11 mouse cellular contexts compared by ENCODE assay signal in genomic region chr2:125684559-125685440, GRCm38 (mm10). TPM values are rescaled to one million over a fixed set of nuclear protein-coding genes. Genes with fewer than 3 reads are reported as not detected.
DNase-seq lines count a peak whose midpoint lies in the region; ATAC-seq and TF ChIP-seq lines count a peak whose summit lies in the region.
"Had no signal": no experiment of that assay in that cellular context is flagged by ENCODE, and none has a peak within 500 bp of the region (broad histone marks: within the 10 kb centered on the region; RNA-seq: fewer than 3 reads in every experiment).

No protein-coding gene starts in this region.

- no peaks in the 10 kb centered on the region for H3K36me3 ChIP-seq in heart, embryonic 13.5 days
- no peaks in the 10 kb centered on the region for H3K36me3 ChIP-seq in heart, adult 2 months (ENCODE audit: control insufficient read depth, insufficient read depth, low read length)
- no peaks in the 10 kb centered on the region for H3K36me3 ChIP-seq in hindbrain, embryonic 15.5 days
- H3K36me3 ChIP-seq in stomach, embryonic 15.5 days, result no peaks in the 10 kb centered on the region
- H3K36me3 ChIP-seq: forebrain, embryonic 15.5 days; midbrain, embryonic 12.5 days had no signal

- WGBS in heart, embryonic 13.5 days, result 52% methylated on average over 10 of the region's 10 CpGs
- WGBS in heart, adult 2 months, result 60% methylated on average over 10 of the region's 10 CpGs
- WGBS in hindbrain, embryonic 15.5 days, result 59% methylated on average over 10 of the region's 10 CpGs
- 59% methylated on average over 10 of the region's 10 CpGs for WGBS in stomach, embryonic 15.5 days

- intact Hi-C loops in heart, adult 2 months (cut with DNase I), result no loop called here

- H3K9ac ChIP-seq in heart, embryonic 13.5 days, result no peak overlapping the region
- no peak overlapping the region for H3K9ac ChIP-seq in heart, adult 2 months (ENCODE audit: low read depth, low read length)
- no peak overlapping the region for H3K9ac ChIP-seq in hindbrain, embryonic 15.5 days
- H3K9ac ChIP-seq in stomach, embryonic 15.5 days, result no peak overlapping the region
- H3K9ac ChIP-seq: forebrain, embryonic 15.5 days; midbrain, embryonic 12.5 days had no signal

- no peak overlapping the region for H3K4me3 ChIP-seq in heart, embryonic 13.5 days
- H3K4me3 ChIP-seq in heart, adult 2 months, result no peak overlapping the region
- no peak overlapping the region for H3K4me3 ChIP-seq in hindbrain, embryonic 15.5 days
- H3K4me3 ChIP-seq in stomach, embryonic 15.5 days (replicated peaks), result no peak overlapping the region
- H3K4me3 ChIP-seq: forebrain, embryonic 15.5 days; midbrain, embryonic 12.5 days had no signal

- H3K79me2 ChIP-seq in heart, adult 2 months (replicated peaks; ENCODE audit: control insufficient read depth, insufficient read depth, low read length), result no peaks in the 10 kb centered on the region

- peak overlapping the region; percentile 24; the same call in 1 of the 2 replicates for H3K27ac ChIP-seq in heart, embryonic 13.5 days (replicated peaks)
- H3K27ac ChIP-seq in heart, adult 2 months, result no peak overlapping the region
- peak overlapping the region; percentile 44; the same call in 1 of the 2 replicates for H3K27ac ChIP-seq in hindbrain, embryonic 15.5 days (replicated peaks)
- peak overlapping the region; percentile 13; the same call in 1 of the 2 replicates for H3K27ac ChIP-seq in stomach, embryonic 15.5 days
- H3K27ac ChIP-seq: forebrain, embryonic 15.5 days; midbrain, embryonic 12.5 days had no signal

- TF ChIP-seq POLR2A in heart, adult 2 months (IDR thresholded peaks at IDR 0.05; ENCODE audit: insufficient read depth, low read depth, low read length), result no peak

- ATAC-seq in heart, embryonic 13.5 days (ENCODE audit: extremely low read depth, insufficient number of reproducible peaks, low FRiP score, low TSS enrichment), result no peak
- ATAC-seq in hindbrain, embryonic 15.5 days (ENCODE audit: low FRiP score, low read depth), result no peak
- 0 out of 2 replicates have a peak, but pooled peaks have one; percentile 24 for ATAC-seq in stomach, embryonic 15.5 days (ENCODE audit: insufficient read depth, low FRiP score, low read depth)
- ATAC-seq in monocyte, adult 5-6 weeks (replicated peaks; ENCODE audit: insufficient number of reproducible peaks, low FRiP score, low TSS enrichment, poor library complexity, severe bottlenecking), result no peak
- ATAC-seq: forebrain, embryonic 15.5 days had no signal

- no peaks in the 10 kb centered on the region for H3K9me3 ChIP-seq in heart, embryonic 13.5 days
- no peaks in the 10 kb centered on the region for H3K9me3 ChIP-seq in hindbrain, embryonic 15.5 days
- H3K9me3 ChIP-seq in stomach, embryonic 15.5 days, result no peaks in the 10 kb centered on the region
- H3K9me3 ChIP-seq: forebrain, embryonic 15.5 days; midbrain, embryonic 12.5 days had no signal

- no peak for DNase-seq in heart, adult 2 months
- peak; percentile 11 for DNase-seq in ovary, postnatal 36 days (ENCODE audit: low spot score)
- no peak for DNase-seq in ovary, postnatal 10 days (ENCODE audit: low spot score)
- DNase-seq in urinary bladder, postnatal 36 days (ENCODE audit: low spot score in 2 of 2), result no peak
- DNase-seq: thymus, postnatal 25 days had no signal

- TF ChIP-seq EP300 in heart, adult 2 months (IDR thresholded peaks at IDR 0.05; ENCODE audit: insufficient read depth, low read depth, low read length), result no peak

- TF ChIP-seq CTCF in heart, adult 2 months (IDR thresholded peaks at IDR 0.05), result no peak

- H3K27me3 ChIP-seq in heart, embryonic 13.5 days (replicated peaks), result no peaks in the 10 kb centered on the region
- H3K27me3 ChIP-seq in heart, adult 2 months (ENCODE audit: control insufficient read depth, insufficient read depth, low read length), result no peaks in the 10 kb centered on the region
- no peaks in the 10 kb centered on the region for H3K27me3 ChIP-seq in hindbrain, embryonic 15.5 days
- H3K27me3 ChIP-seq in stomach, embryonic 15.5 days (replicated peaks), result 0 out of 2 replicates have a peak, but pooled peaks cover 6% of the 10 kb centered on the region
- H3K27me3 ChIP-seq: forebrain, embryonic 15.5 days had no signal

- peak overlapping the region; percentile 19 for H3K4me2 ChIP-seq in heart, embryonic 13.5 days
- H3K4me2 ChIP-seq in hindbrain, embryonic 15.5 days, result no peak overlapping the region
- no peak overlapping the region for H3K4me2 ChIP-seq in stomach, embryonic 15.5 days
- H3K4me2 ChIP-seq: forebrain, embryonic 15.5 days; midbrain, embryonic 12.5 days had no signal

- H3K4me1 ChIP-seq in heart, embryonic 13.5 days, result peaks cover 17% of the 10 kb centered on the region
- peaks cover 2% of the 10 kb centered on the region; the same call in 1 of the 2 replicates for H3K4me1 ChIP-seq in heart, adult 2 months (ENCODE audit: control insufficient read depth, insufficient read depth, low read length)
- H3K4me1 ChIP-seq in hindbrain, embryonic 15.5 days (replicated peaks), result no peaks in the 10 kb centered on the region
- no peaks in the 10 kb centered on the region for H3K4me1 ChIP-seq in stomach, embryonic 15.5 days
- H3K4me1 ChIP-seq: forebrain, embryonic 15.5 days had no signal

RNA-seq across cellular contexts. Expression of gene Eid1, which starts 11.9 kb away (rescaled TPM):
- 144 and 149 TPM in 2 replicates for polyA plus RNA-seq in heart, embryonic 13.5 days (2015; fragmentation: Nextera tagmentation; extraction: Ambion mirVana)
- 10 to 100 TPM; 44.3 to 45.7 TPM for total RNA-seq in heart, adult 2 months (2021)
- polyA plus RNA-seq in heart, adult 2 months (2012; rRNA removed), result 12.6 and 16.0 TPM in 2 replicates
- 371 and 409 TPM in 2 replicates for polyA plus RNA-seq in hindbrain, embryonic 15.5 days (2015; fragmentation: Nextera tagmentation; extraction: Ambion mirVana)
- 139 and 147 TPM in 2 replicates for polyA plus RNA-seq in stomach, embryonic 15.5 days (2015; fragmentation: Nextera tagmentation; extraction: Ambion mirVana)
- 73.2 to 86.9 TPM (median 83.8 TPM) in 3 replicates for total RNA-seq in monocyte, adult 5-6 weeks (2017)

RNA-seq across cellular contexts. Expression of gene Shc4, which starts 39.1 kb away (rescaled TPM):
- polyA plus RNA-seq in heart, embryonic 13.5 days (2015; fragmentation: Nextera tagmentation; extraction: Ambion mirVana), result 0.64 and 1.7 TPM in 2 replicates
- under 1 TPM; 0.44 to 0.77 TPM for total RNA-seq in heart, adult 2 months (2021)
- polyA plus RNA-seq in heart, adult 2 months (2012; rRNA removed), result 0.31 and 0.38 TPM in 2 replicates
- 3.8 and 4.4 TPM in 2 replicates for polyA plus RNA-seq in hindbrain, embryonic 15.5 days (2015; fragmentation: Nextera tagmentation; extraction: Ambion mirVana)
- 2.5 and 3.1 TPM in 2 replicates for polyA plus RNA-seq in stomach, embryonic 15.5 days (2015; fragmentation: Nextera tagmentation; extraction: Ambion mirVana)
- total RNA-seq in monocyte, adult 5-6 weeks (2017), result 0.58 TPM in 1 of 3 replicates, not detected in the others

RNA-seq across cellular contexts. Expression of gene Cep152, which starts 59.9 kb away (rescaled TPM):
- 3.2 and 3.8 TPM in 2 replicates for polyA plus RNA-seq in heart, embryonic 13.5 days (2015; fragmentation: Nextera tagmentation; extraction: Ambion mirVana)
- total RNA-seq in heart, adult 2 months (2021), result 1 to 10 TPM; 1.4 TPM
- polyA plus RNA-seq in heart, adult 2 months (2012; rRNA removed), result 0.51 and 1.2 TPM in 2 replicates
- 3.1 TPM in 2 replicates for polyA plus RNA-seq in hindbrain, embryonic 15.5 days (2015; fragmentation: Nextera tagmentation; extraction: Ambion mirVana)
- 5.2 TPM in 2 replicates for polyA plus RNA-seq in stomach, embryonic 15.5 days (2015; fragmentation: Nextera tagmentation; extraction: Ambion mirVana)
- total RNA-seq in monocyte, adult 5-6 weeks (2017), result 13.1 to 17.5 TPM (median 16.3 TPM) in 3 replicates
